Mouse (Mus musculus) stomach, postnatal 0 days (tissue): ENCODE measurements at regions not wholly inside any gene's neighbourhood (a gene's known extent, or its start where the extent isn't known, plus 50 kb on each side); places are given as distances from the start of the nearest gene placed in this dataset.

ENCODE experiments used
- CTCF ChIP-seq: IDR thresholded peaks from 2 replicates; pipeline ENCODE4 v1.5.1; 2016; ENCODE audit warnings: antibody characterized with exemption, low read depth, mild to moderate bottlenecking, moderate library complexity
- EP300 ChIP-seq: optimal IDR thresholded peaks from 2 replicates; pipeline ENCODE3; 2016; ENCODE audit warnings: antibody characterized with exemption

GRCm38 (mm10) chr16:74873756-74874155 is 462.1 kb upstream of the Robo2 start:
- TF ChIP-seq CTCF (no peak), EP300 (no peak)
